Mouse (Mus musculus) E14TG2a.4 (cell line): Measurements from ENCODE around the gene Wdcp.

Source experiments
- CTCF ChIP-seq: conservative IDR thresholded peaks from 2 replicates; pipeline ENCODE4 v1.5.1; 2014; ENCODE audit warnings: low read length
- NANOG ChIP-seq: IDR thresholded peaks from 2 replicates; pipeline ENCODE4 v1.6.1; 2014; ENCODE audit warnings: borderline replicate concordance, low read length, mixed read lengths
- POU5F1 ChIP-seq: IDR thresholded peaks from 2 replicates; pipeline ENCODE4 v1.6.1; 2014; ENCODE audit warnings: low read length, borderline replicate concordance

DNA sequence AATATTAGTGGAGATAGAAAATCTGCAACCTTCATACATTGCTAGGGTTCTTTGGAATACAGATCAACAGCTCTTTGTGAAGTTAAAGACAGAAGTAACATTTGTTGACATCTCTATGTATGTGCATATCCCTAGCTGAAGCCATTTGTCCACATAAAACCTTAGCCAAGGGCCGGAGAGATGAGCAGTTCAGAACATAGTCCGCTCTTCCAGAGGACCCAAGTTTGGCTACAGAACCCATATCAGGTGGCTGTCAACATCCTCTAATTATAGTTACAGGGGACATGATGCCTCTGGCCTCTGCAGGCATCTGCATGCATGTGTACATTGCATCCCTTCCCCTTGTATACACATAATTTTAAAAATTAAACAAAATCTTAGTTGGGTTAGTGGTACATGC is 46.1 kb downstream of the Wdcp start:
- TF ChIP-seq CTCF (no peak), NANOG (no peak), POU5F1 (no peak)
